Mouse (Mus musculus): ENCODE measurements around the gene Nck1. TPM values are rescaled to one million over a fixed set of nuclear protein-coding genes. Genes with fewer than 3 reads are reported as not detected.

The Nck1 gene
- total and polyA plus RNA-seq, 3 experiments: 16.7 to 27.4 (median 25.2) TPM

DNA sequence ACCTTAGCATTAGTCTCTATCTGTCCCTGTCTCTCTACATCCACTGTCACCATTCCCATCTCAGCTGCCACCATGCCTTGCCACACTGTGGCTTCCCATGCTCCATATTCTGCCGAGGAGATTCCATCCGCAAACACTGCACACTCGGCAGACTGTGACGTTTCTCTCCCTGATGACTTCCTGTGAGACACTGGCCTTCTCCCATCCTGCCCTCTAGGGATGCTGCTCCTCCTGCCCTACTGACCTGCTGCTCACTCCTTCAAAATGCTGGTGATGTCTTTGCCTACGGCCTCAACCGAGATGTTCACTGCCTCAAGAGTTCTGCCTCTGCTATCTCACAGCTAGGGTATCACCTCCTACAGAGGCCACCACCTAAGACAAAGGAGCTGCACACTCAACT lies 72.6 kb downstream of the Nck1 start:
- H3K4me2 ChIP-seq (ENCODE audit: insufficient read depth, low read depth, poor library complexity, severe bottlenecking): no peak overlapping the region
- H3K36me3 ChIP-seq (replicated peaks in 1 of 2; ENCODE audit: control insufficient read depth in 1 of 2, insufficient read depth in 1 of 2, low read length in 1 of 2): peaks cover 0 to 17% of the 10 kb centered on the region in 2 experiments
- H3K27ac ChIP-seq (ENCODE audit: insufficient read depth, low read depth): no peak overlapping the region
- H3K4me3 ChIP-seq (replicated peaks in 1 of 3; ENCODE audit: low read depth in 2 of 3, low read length in 2 of 3, poor library complexity in 1 of 3): no peak overlapping the region
- no peaks in the 10 kb centered on the region for H3K9me3 ChIP-seq (replicated peaks; ENCODE audit: low read length)
- DNase-seq (ENCODE audit: extremely low read depth): no peak
- no peaks in the 10 kb centered on the region for H3K27me3 ChIP-seq (replicated peaks)
- dilution Hi-C loops (cut with MboI; ENCODE audit: extremely low pct_ligation_motif_present, extremely low pct_unique_long_range_greater_than_20kb, low sequenced_read_pairs): no loop called here
- H3K79me2 ChIP-seq (replicated peaks; ENCODE audit: control insufficient read depth, extremely low read depth, insufficient read depth, poor library complexity, severe bottlenecking): no peaks in the 10 kb centered on the region
- H3K9ac ChIP-seq (ENCODE audit: insufficient read depth, low read depth): no peak overlapping the region
- in situ Hi-C loops (cut with MboI; ENCODE audit: low pct_ligation_motif_present, low pct_unique_long_range_greater_than_20kb, low sequenced_read_pairs): loop anchor here (25.0 kb wide), 1 partner anchor 439 kb away; no protein-coding TSS in a partner anchor
- no peak for TF ChIP-seq ELF1 (IDR thresholded peaks at IDR 0.05; ENCODE audit: low read depth, low read length)
- TF ChIP-seq ZMIZ1 (IDR thresholded peaks at IDR 0.05; ENCODE audit: low read depth, low read length): no peak
- TF ChIP-seq MXI1 (IDR thresholded peaks at IDR 0.05; ENCODE audit: low read depth, low read length): no peak
- TF ChIP-seq HCFC1 (IDR thresholded peaks at IDR 0.05; ENCODE audit: low read depth, low read length): no peak
- TF ChIP-seq USF2 (conservative IDR thresholded peaks at IDR 0.05; ENCODE audit: low read depth, low read length): no peak
- no peak for TF ChIP-seq POLR2A (IDR thresholded peaks at IDR 0.05; ENCODE audit: low read depth, low read length)
- no peak for TF ChIP-seq TBP (conservative IDR thresholded peaks at IDR 0.05; ENCODE audit: low read depth, low read length)
- no peak for TF ChIP-seq E2F4 (IDR thresholded peaks at IDR 0.05; ENCODE audit: insufficient replicate concordance, low read depth, low read length)
- no peak for TF ChIP-seq UBTF (IDR thresholded peaks at IDR 0.05; ENCODE audit: low read depth, low read length)
- H3K4me1 ChIP-seq (ENCODE audit: control insufficient read depth in 1 of 2, insufficient read depth in 2 of 2): no peaks in the 10 kb centered on the region

DNA sequence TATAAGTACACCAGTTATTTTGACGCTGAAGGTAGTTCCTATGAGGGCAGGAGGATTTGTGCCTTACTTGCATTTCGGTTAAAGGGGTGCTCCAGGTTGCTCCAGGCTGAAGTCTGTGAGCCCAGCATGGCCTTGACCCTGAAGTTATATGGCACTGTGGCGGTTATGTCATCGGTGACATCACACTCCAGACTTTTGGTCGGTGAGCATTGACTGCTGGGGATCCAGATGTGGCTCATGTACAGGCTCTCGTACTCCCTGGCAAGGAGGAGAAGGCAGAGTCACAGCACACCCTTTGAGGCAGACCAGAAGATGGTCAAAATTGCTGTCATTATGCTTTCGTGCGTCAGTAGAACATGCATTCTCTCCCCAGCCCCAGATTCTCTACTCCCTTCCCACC lies 73.0 kb downstream of the Nck1 start:
- no peak overlapping the region for H3K9ac ChIP-seq (ENCODE audit: insufficient read depth, low read depth)
- no peak for DNase-seq (ENCODE audit: extremely low read depth)
- TF ChIP-seq BHLHE40 (IDR thresholded peaks at IDR 0.05; ENCODE audit: low read depth, low read length) (no peak), JUND (conservative IDR thresholded peaks at IDR 0.05; ENCODE audit: low read depth, low read length) (no peak), USF1 (IDR thresholded peaks at IDR 0.05; ENCODE audit: low read depth, low read length) (no peak), CHD2 (IDR thresholded peaks at IDR 0.05; ENCODE audit: low read length) (no peak), EP300 (IDR thresholded peaks at IDR 0.05; ENCODE audit: low read length) (no peak), RCOR1 (conservative IDR thresholded peaks at IDR 0.05; ENCODE audit: low read depth, low read length) (no peak), JUN (IDR thresholded peaks at IDR 0.05; ENCODE audit: insufficient read depth, low read depth, low read length) (no peak), E2F4 (IDR thresholded peaks at IDR 0.05; ENCODE audit: insufficient replicate concordance, low read depth, low read length) (no peak), USF2 (conservative IDR thresholded peaks at IDR 0.05; ENCODE audit: low read depth, low read length) (no peak), KAT2A (IDR thresholded peaks at IDR 0.05; ENCODE audit: insufficient replicate concordance, low read length) (no peak), POLR2A (IDR thresholded peaks at IDR 0.05; ENCODE audit: low read depth, low read length) (no peak), PAX5 (IDR thresholded peaks at IDR 0.05; ENCODE audit: low read length) (no peak), GABPA (IDR thresholded peaks at IDR 0.05; ENCODE audit: insufficient replicate concordance, low read depth, low read length) (no peak), SMC3 (IDR thresholded peaks at IDR 0.05; ENCODE audit: low read depth, low read length) (no peak), TBP (conservative IDR thresholded peaks at IDR 0.05; ENCODE audit: low read depth, low read length) (no peak), RAD21 (IDR thresholded peaks at IDR 0.05; ENCODE audit: low read depth, low read length) (no peak), ELF1 (IDR thresholded peaks at IDR 0.05; ENCODE audit: low read depth, low read length) (no peak)
- H3K4me1 ChIP-seq (ENCODE audit: control insufficient read depth in 1 of 2, insufficient read depth in 2 of 2): no peaks in the 10 kb centered on the region
- in situ Hi-C loops (cut with MboI; ENCODE audit: low pct_ligation_motif_present, low pct_unique_long_range_greater_than_20kb, low sequenced_read_pairs): loop anchor here (25.0 kb wide), 1 partner anchor 439 kb away; no protein-coding TSS in a partner anchor
- no peak overlapping the region for H3K4me3 ChIP-seq (replicated peaks in 1 of 3; ENCODE audit: low read depth in 2 of 3, low read length in 2 of 3, poor library complexity in 1 of 3)
- dilution Hi-C loops (cut with MboI; ENCODE audit: extremely low pct_ligation_motif_present, extremely low pct_unique_long_range_greater_than_20kb, low sequenced_read_pairs): no loop called here
- H3K79me2 ChIP-seq (replicated peaks; ENCODE audit: control insufficient read depth, extremely low read depth, insufficient read depth, poor library complexity, severe bottlenecking): no peaks in the 10 kb centered on the region
- H3K36me3 ChIP-seq (replicated peaks in 1 of 2; ENCODE audit: control insufficient read depth in 1 of 2, insufficient read depth in 1 of 2, low read length in 1 of 2): peaks cover 0 to 20% of the 10 kb centered on the region in 2 experiments
- no peak overlapping the region for H3K27ac ChIP-seq (ENCODE audit: insufficient read depth, low read depth)
- no peak overlapping the region for H3K4me2 ChIP-seq (ENCODE audit: insufficient read depth, low read depth, poor library complexity, severe bottlenecking)
- H3K27me3 ChIP-seq (replicated peaks): no peaks in the 10 kb centered on the region
- no peaks in the 10 kb centered on the region for H3K9me3 ChIP-seq (replicated peaks; ENCODE audit: low read length)
